Mouse (Mus musculus) ES-Bruce4 (cell line): ENCODE measurements around the gene Olfm1. TPM values are rescaled to one million over a fixed set of nuclear protein-coding genes. Genes with fewer than 3 reads are reported as not detected.

Source experiments
- H3K27ac ChIP-seq: 2 replicates; pipeline ENCODE4 v1.5.1; 2012; ENCODE audit warnings: low read length, inconsistent platforms; ENCODE audit not compliant: insufficient read depth
- H3K27me3 ChIP-seq: 2 replicates; pipeline ENCODE4 v1.6.1; 2012; ENCODE audit warnings: mild to moderate bottlenecking, low read length, inconsistent platforms; ENCODE audit not compliant: control insufficient read depth, poor library complexity, insufficient read depth, severe bottlenecking
- H3K36me3 ChIP-seq: 2 replicates; pipeline ENCODE4 v1.6.1; 2012; ENCODE audit warnings: inconsistent platforms, mild to moderate bottlenecking, low read length, moderate library complexity; ENCODE audit not compliant: control insufficient read depth, poor library complexity, insufficient read depth, severe bottlenecking
- H3K4me1 ChIP-seq: one replicate; pipeline ENCODE4 v1.8.1; 2011; ENCODE audit warnings: low read length; ENCODE audit not compliant: control insufficient read depth, insufficient read depth
- H3K4me3 ChIP-seq: 2 replicates; pipeline ENCODE4 v1.5.1; 2011; ENCODE audit warnings: low read depth, mild to moderate bottlenecking, low read length
- H3K9ac ChIP-seq: 2 replicates; pipeline ENCODE4 v1.6.1; 2012; ENCODE audit warnings: low read depth, mild to moderate bottlenecking, inconsistent platforms; ENCODE audit not compliant: poor library complexity, severe bottlenecking
- H3K9me3 ChIP-seq: replicated peaks from 2 replicates; pipeline ENCODE4 v1.6.1; 2012; ENCODE audit warnings: mild to moderate bottlenecking, low read length, inconsistent platforms; ENCODE audit not compliant: control insufficient read depth, poor library complexity, insufficient read depth, severe bottlenecking
- CTCF ChIP-seq: IDR thresholded peaks from one replicate; pipeline ENCODE4 v1.8.1; 2011; ENCODE audit warnings: low read depth, low read length
- EP300 ChIP-seq: IDR thresholded peaks from 2 replicates; pipeline ENCODE4 v1.6.1; 2011; ENCODE audit warnings: low read depth, low read length; ENCODE audit not compliant: insufficient read depth
- POLR2A ChIP-seq: IDR thresholded peaks from one replicate; pipeline ENCODE4 v1.8.1; 2011; ENCODE audit warnings: low read length; ENCODE audit not compliant: insufficient read depth
- polyA plus RNA-seq: library from polyadenylated mRNA; stranded (reverse); fragments of >200 nt; gene quantifications from 2 replicates; pipeline ENCODE4 v1.2.4, GENCODE M21; 2011; ENCODE audit warnings: low read depth; ENCODE audit not compliant: missing spikeins, insufficient read depth, insufficient read length

The Olfm1 gene
- polyA plus RNA-seq, 1 experiment, result 8.9 TPM

DNA sequence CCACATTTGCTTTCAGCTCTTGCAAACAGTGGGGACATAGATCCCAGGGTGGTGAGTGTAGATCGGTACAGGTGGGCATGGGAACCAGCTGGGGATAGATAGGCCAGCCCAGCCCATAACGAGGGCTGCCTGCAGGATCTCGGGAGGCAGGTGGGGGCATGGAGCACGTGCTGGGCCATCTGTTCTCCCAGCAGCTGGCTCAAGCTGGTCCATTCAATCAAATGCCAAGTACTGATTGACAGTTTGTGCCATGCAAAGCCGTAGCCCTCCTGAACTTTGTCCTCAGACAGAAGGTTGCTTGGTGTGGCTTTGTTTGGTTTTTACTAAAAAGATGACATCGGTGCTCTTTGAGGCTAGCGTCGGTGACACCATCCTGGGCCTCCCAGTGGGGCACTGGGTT, 2.9 kb downstream of the Olfm1 start:
- no peak overlapping the region for H3K4me3 ChIP-seq
- no peaks in the 10 kb centered on the region for H3K27me3 ChIP-seq
- TF ChIP-seq CTCF (no peak), POLR2A (no peak), EP300 (no peak)
- no peak overlapping the region for H3K27ac ChIP-seq
- no peaks in the 10 kb centered on the region for H3K4me1 ChIP-seq
- no peaks in the 10 kb centered on the region for H3K9me3 ChIP-seq
- H3K36me3 ChIP-seq, result no peaks in the 10 kb centered on the region
- no peak overlapping the region for H3K9ac ChIP-seq

DNA sequence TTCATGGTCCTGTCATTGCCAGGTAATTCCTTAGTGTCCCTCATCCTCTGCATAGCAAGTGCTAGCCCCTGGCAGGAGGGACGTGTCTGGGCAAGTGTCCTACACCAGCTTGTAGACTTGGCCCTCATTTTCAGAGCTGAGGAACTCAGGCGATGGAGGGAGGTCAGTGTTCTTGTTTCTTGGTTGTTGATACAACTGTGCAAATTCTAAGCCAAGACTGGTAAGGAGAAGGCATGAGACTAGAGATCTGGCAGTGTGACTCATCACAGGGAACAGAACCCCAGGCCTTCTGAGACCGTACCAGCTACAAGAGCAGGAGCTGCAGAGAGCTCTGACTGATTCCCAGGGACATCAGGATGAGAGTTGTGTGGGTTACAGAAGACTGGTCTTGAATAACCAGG, 8.6 kb downstream of the Olfm1 start:
- H3K27ac ChIP-seq, result no peak overlapping the region
- H3K4me3 ChIP-seq, result no peak overlapping the region
- H3K36me3 ChIP-seq, result no peaks in the 10 kb centered on the region
- peaks cover 2% of the 10 kb centered on the region for H3K4me1 ChIP-seq
- H3K9me3 ChIP-seq, result no peaks in the 10 kb centered on the region
- TF ChIP-seq EP300 (no peak), CTCF (no peak), POLR2A (no peak)
- no peak overlapping the region for H3K9ac ChIP-seq
- peaks cover 2% of the 10 kb centered on the region; the same call in 1 of the 2 replicates for H3K27me3 ChIP-seq

DNA sequence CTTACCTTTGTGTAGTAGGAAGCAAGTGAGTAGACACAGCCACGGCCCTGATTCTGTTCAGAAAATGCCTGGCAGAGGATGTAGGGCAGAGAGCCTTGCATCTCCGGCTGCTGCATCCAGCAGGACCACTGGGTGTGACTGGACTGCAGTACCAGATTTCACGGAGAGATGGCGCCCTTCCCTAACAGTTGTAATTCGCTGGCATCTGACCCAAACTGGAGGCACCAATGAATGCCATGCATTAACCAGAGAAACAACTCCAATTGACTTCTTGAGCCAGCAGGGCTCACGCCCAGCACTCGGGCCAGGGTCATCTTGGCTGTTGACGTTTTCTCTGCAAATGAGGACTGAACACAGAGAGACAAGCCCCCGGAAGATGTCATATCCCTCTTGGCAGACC, 11.4 kb downstream of the Olfm1 start:
- Histone ChIP-seq H3K27ac (no peak overlapping the region), H3K9me3 (no peaks in the 10 kb centered on the region), H3K36me3 (no peaks in the 10 kb centered on the region), H3K9ac (no peak overlapping the region), H3K4me3 (no peak overlapping the region), H3K27me3 (peaks cover 2% of the 10 kb centered on the region; the same call in 1 of the 2 replicates), H3K4me1 (peaks cover 2% of the 10 kb centered on the region)
- TF ChIP-seq EP300, result no peak
- TF ChIP-seq CTCF, result peak; percentile 97
- no peak for TF ChIP-seq POLR2A

- no peak overlapping the region for H3K27ac ChIP-seq
- H3K4me3 ChIP-seq, result 0 out of 2 replicates have a peak overlapping the region, but pooled peaks have one; percentile 9
- peak overlapping the region; percentile 71; the same call in 1 of the 2 replicates for H3K9ac ChIP-seq
- peaks cover 2% of the 10 kb centered on the region; the same call in 1 of the 2 replicates for H3K27me3 ChIP-seq
- H3K4me1 ChIP-seq, result peaks cover 2% of the 10 kb centered on the region
- H3K36me3 ChIP-seq, result no peaks in the 10 kb centered on the region
- TF ChIP-seq POLR2A, result no peak
- TF ChIP-seq CTCF, result no peak
- no peak for TF ChIP-seq EP300
- H3K9me3 ChIP-seq, result no peaks in the 10 kb centered on the region
Measured at GRCm38 (mm10) chr2:28204677-28205466, 12.1 kb downstream of the Olfm1 start.

DNA sequence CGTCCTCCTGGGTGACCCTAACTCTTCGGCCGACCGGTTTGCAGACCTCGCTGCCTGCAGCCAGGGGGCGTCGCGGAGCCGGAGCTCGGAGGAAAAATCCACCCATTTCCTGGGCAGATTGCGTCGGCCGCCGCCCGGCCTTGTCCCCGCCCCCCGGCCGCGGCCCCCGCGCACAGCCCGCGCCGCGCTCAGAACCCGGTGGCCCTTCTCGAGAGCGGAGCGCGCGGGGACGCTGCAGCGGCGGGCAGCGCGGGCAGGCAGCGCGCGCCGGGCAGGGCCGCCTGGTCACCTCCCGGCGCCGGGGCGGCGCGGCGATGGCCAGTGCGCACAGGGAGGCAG, 12.6 kb downstream of the Olfm1 start:
- Histone ChIP-seq H3K27me3 (peaks cover 2% of the 10 kb centered on the region; the same call in 1 of the 2 replicates), H3K36me3 (no peaks in the 10 kb centered on the region), H3K27ac (no peak overlapping the region), H3K4me3 (peak overlapping the region; percentile 40), H3K4me1 (peaks cover 2% of the 10 kb centered on the region), H3K9me3 (no peaks in the 10 kb centered on the region), H3K9ac (peak overlapping the region; percentile 71)
- no peak for TF ChIP-seq POLR2A
- peak; percentile 62 for TF ChIP-seq CTCF

GRCm38 (mm10) chr2:28205870-28206421, 13.2 kb downstream of the Olfm1 start:
- peak overlapping the region; percentile 71 for H3K9ac ChIP-seq
- peaks cover 2% of the 10 kb centered on the region for H3K4me1 ChIP-seq
- H3K27me3 ChIP-seq, result peaks cover 2% of the 10 kb centered on the region; the same call in 1 of the 2 replicates
- H3K36me3 ChIP-seq, result no peaks in the 10 kb centered on the region
- H3K4me3 ChIP-seq, result peak overlapping the region; percentile 83
- H3K27ac ChIP-seq, result no peak overlapping the region
- no peak for TF ChIP-seq EP300
- no peak for TF ChIP-seq POLR2A
- TF ChIP-seq CTCF, result no peak
- H3K9me3 ChIP-seq, result no peaks in the 10 kb centered on the region
